Mouse (Mus musculus) hindbrain, embryonic 12.5 days (tissue): ENCODE results near the gene Crb2. TPM values are rescaled to one million over a fixed set of nuclear protein-coding genes. Genes with fewer than 3 reads are reported as not detected.

Experiments
- ATAC-seq: fragments of 200-750 bp; cut with Nextera tagmentation; 2 replicates; pipeline ENCODE4 v1.8.0; 2017; ENCODE audit warnings: moderate TSS enrichment; ENCODE audit not compliant: low FRiP score
- H3K27ac ChIP-seq: fragments of 300-500 bp; sonication (generic); 2 replicates; pipeline ENCODE4 v1.5.1; 2016; ENCODE audit warnings: mild to moderate bottlenecking
- H3K27me3 ChIP-seq: fragments of 300-500 bp; sonication (generic); 2 replicates; pipeline ENCODE4 v1.6.1; 2016; ENCODE audit warnings: mild to moderate bottlenecking
- H3K36me3 ChIP-seq: fragments of 300-500 bp; sonication (generic); 2 replicates; pipeline ENCODE4 v1.6.1; 2016; ENCODE audit warnings: mild to moderate bottlenecking
- H3K4me1 ChIP-seq: fragments of 300-500 bp; sonication (generic); 2 replicates; pipeline ENCODE4 v1.6.1; 2016
- H3K4me2 ChIP-seq: fragments of 300-500 bp; sonication (generic); replicated peaks from 2 replicates; pipeline ENCODE4 v1.6.1; 2016; ENCODE audit warnings: mild to moderate bottlenecking
- H3K4me3 ChIP-seq: fragments of 300-500 bp; sonication (generic); 2 replicates; pipeline ENCODE4 v1.5.1; 2016; ENCODE audit warnings: mild to moderate bottlenecking
- H3K9ac ChIP-seq: fragments of 300-500 bp; sonication (generic); 2 replicates; pipeline ENCODE4 v1.6.1; 2016; ENCODE audit warnings: mild to moderate bottlenecking, moderate library complexity
- H3K9me3 ChIP-seq: fragments of 300-500 bp; sonication (generic); replicated peaks from 2 replicates; pipeline ENCODE4 v1.6.1; 2016; ENCODE audit warnings: mild to moderate bottlenecking
- WGBS: fragments of 180-500 bp; shearing (Covaris S2); methylation state at CpG from one replicate; pipeline ENCODE4 v1.1.7; 2016; 5-methylcytosine and 5-hydroxymethylcytosine counted together
- polyA plus RNA-seq: library from polyadenylated mRNA; unstranded; fragments of >200 nt; fragmentation: Nextera tagmentation; extraction: Ambion mirVana; gene quantifications from 2 replicates; pipeline ENCODE4 v1.2.1, GENCODE M21; 2016

Gene Crb2
- 12.3 and 14.7 TPM in 2 replicates for polyA plus RNA-seq

DNA sequence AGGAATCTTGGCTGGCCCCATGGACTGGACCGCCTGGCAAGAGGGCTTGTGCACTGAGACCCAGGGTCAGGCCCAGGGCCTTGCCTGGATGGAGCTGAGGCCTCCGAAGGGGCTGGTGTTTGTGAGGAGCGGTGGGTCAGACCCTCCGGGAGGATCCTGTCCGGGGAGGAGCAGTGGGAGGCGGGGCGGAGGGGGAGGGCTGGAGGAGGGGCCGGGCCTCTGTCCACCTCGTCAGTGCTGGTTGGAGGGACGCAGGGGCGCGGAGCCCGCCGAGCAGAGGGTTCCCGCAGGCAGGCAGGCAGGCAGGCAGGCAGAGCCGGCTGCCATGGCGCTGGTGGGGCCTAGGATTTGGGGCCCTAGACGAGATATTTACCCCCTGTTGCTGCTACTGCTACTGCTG, at the start of gene Crb2:
TSS of gene Crb2 (plus strand) at position 234 of the 400 bp plus-strand sequence.
- Histone ChIP-seq H3K36me3 (no peaks in the 10 kb centered on the region), H3K4me1 (peaks cover 63% of the 10 kb centered on the region), H3K4me2 (peak within 1 kb of the TSS; percentile 58), H3K9ac (peak within 1 kb of the TSS; percentile 70), H3K9me3 (no peaks in the 10 kb centered on the region), H3K27me3 (peaks cover 12% of the 10 kb centered on the region), H3K4me3 (peak within 1 kb of the TSS; percentile 44), H3K27ac (peak within 1 kb of the TSS; percentile 77)
- 2% methylated on average over 16 of the region's 18 CpGs for WGBS
- peak; percentile 9; the same call in 1 of the 2 replicates for ATAC-seq

DNA sequence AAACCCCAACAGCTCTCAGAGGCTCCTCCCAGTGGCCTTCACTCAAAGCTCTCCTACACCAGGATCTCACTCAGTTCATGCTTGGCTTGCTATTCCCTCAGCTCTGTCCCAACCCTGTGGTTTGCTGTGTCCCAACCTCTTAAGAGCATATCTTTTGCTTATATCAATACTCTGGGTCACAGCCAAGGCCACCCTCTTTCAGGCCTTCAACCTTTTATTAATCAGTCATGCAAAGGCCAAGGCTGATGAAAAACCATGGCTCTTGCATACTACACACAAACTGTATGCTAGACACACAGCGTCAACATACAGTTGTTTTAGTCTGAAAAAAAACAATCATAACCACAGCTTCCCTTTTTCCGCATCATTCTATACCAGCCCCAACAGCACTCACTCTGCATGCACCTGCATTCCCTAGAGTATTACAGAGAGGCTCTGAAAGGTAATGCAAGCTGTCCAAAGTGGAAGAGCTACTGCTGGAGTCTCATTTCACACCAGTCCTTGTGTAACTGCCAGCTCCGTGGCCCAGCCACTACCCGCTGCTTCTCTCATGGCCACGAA, 44.7 kb upstream of the Crb2 start:
- Histone ChIP-seq H3K9ac (no peak overlapping the region), H3K27ac (no peak overlapping the region), H3K27me3 (no peaks in the 10 kb centered on the region), H3K36me3 (no peaks in the 10 kb centered on the region), H3K4me3 (no peak overlapping the region), H3K4me1 (peaks cover 9% of the 10 kb centered on the region), H3K4me2 (no peak overlapping the region), H3K9me3 (no peaks in the 10 kb centered on the region)
- WGBS = 87% methylated on average over 5 of the region's 5 CpGs
- ATAC-seq = no peak

GRCm38 (mm10) chr2:37734979-37735806, 40.9 kb upstream of the Crb2 start:
- 0 out of 2 replicates have a peak overlapping the region, but pooled peaks have one; percentile 1 for H3K27ac ChIP-seq
- WGBS = 12% methylated on average over 17 of the region's 17 CpGs
- peak; percentile 73; the same call in 1 of the 2 replicates for ATAC-seq
- peaks cover 9% of the 10 kb centered on the region for H3K4me1 ChIP-seq
- 0 out of 2 replicates have a peak overlapping the region, but pooled peaks have one; percentile 10 for H3K4me3 ChIP-seq
- H3K9me3 ChIP-seq = no peaks in the 10 kb centered on the region
- H3K27me3 ChIP-seq = no peaks in the 10 kb centered on the region
- H3K9ac ChIP-seq = peak overlapping the region; percentile 42; the same call in 1 of the 2 replicates
- H3K4me2 ChIP-seq = peak overlapping the region; percentile 37
- H3K36me3 ChIP-seq = no peaks in the 10 kb centered on the region

DNA sequence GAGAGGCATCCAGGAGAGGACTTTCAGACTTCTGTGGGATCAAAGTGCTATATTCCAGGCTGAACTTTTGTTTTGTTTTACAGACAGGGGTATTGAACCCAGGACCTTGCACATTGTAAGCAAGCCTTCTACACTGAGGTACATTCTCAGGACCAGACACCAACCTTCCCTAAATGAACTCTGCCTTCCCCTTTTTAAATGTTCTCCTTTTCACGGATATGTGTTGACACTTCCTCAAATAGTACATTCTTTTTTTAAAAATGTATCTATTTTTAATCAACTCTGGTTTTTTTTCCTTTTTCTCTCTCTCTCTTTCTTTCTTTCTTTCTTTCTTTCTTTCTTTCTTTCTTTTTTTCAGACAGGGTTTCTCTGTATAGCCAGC, 40.3 kb upstream of the Crb2 start:
- no peaks in the 10 kb centered on the region for H3K27me3 ChIP-seq
- H3K27ac ChIP-seq = no peak overlapping the region
- no peak for ATAC-seq
- peaks cover 9% of the 10 kb centered on the region for H3K4me1 ChIP-seq
- 74% methylated on average over 1 of the region's 1 CpGs for WGBS
- no peaks in the 10 kb centered on the region for H3K9me3 ChIP-seq
- peak overlapping the region; percentile 37 for H3K4me2 ChIP-seq
- 0 out of 2 replicates have a peak overlapping the region, but pooled peaks have one; percentile 10 for H3K4me3 ChIP-seq
- no peaks in the 10 kb centered on the region for H3K36me3 ChIP-seq
- peak overlapping the region; percentile 42; the same call in 1 of the 2 replicates for H3K9ac ChIP-seq

GRCm38 (mm10) chr2:37741806-37742554, 34.1 kb upstream of the Crb2 start:
- no peaks in the 10 kb centered on the region for H3K9me3 ChIP-seq
- no peaks in the 10 kb centered on the region for H3K36me3 ChIP-seq
- no peak overlapping the region for H3K9ac ChIP-seq
- peaks cover 4% of the 10 kb centered on the region; the same call in 1 of the 2 replicates for H3K4me1 ChIP-seq
- 69% methylated on average over 20 of the region's 20 CpGs for WGBS
- 0 out of 2 replicates have a peak overlapping the region, but pooled peaks have one; percentile 25 for H3K27ac ChIP-seq
- no peak for ATAC-seq
- no peak overlapping the region for H3K4me3 ChIP-seq
- no peak overlapping the region for H3K4me2 ChIP-seq
- H3K27me3 ChIP-seq = no peaks in the 10 kb centered on the region

GRCm38 (mm10) chr2:37744773-37745395, 31.2 kb upstream of the Crb2 start:
- H3K4me1 ChIP-seq = peaks cover 13% of the 10 kb centered on the region
- no peaks in the 10 kb centered on the region for H3K27me3 ChIP-seq
- H3K9me3 ChIP-seq = no peaks in the 10 kb centered on the region
- H3K4me2 ChIP-seq = no peak overlapping the region
- ATAC-seq = no peak
- no peak overlapping the region for H3K4me3 ChIP-seq
- no peak overlapping the region for H3K27ac ChIP-seq
- no peak overlapping the region for H3K9ac ChIP-seq
- H3K36me3 ChIP-seq = no peaks in the 10 kb centered on the region
- 83% methylated on average over 10 of the region's 10 CpGs for WGBS

GRCm38 (mm10) chr2:37746293-37747049, 29.6 kb upstream of the Crb2 start:
- no peak overlapping the region for H3K4me3 ChIP-seq
- no peak overlapping the region for H3K27ac ChIP-seq
- 92% methylated on average over 5 of the region's 5 CpGs for WGBS
- no peak for ATAC-seq
- no peaks in the 10 kb centered on the region for H3K36me3 ChIP-seq
- no peak overlapping the region for H3K4me2 ChIP-seq
- no peaks in the 10 kb centered on the region for H3K9me3 ChIP-seq
- no peaks in the 10 kb centered on the region for H3K27me3 ChIP-seq
- H3K9ac ChIP-seq = no peak overlapping the region
- H3K4me1 ChIP-seq = peaks cover 11% of the 10 kb centered on the region

GRCm38 (mm10) chr2:37747909-37748308, 28.1 kb upstream of the Crb2 start:
- H3K27me3 ChIP-seq = no peaks in the 10 kb centered on the region
- peaks cover 9% of the 10 kb centered on the region for H3K4me1 ChIP-seq
- H3K9ac ChIP-seq = no peak overlapping the region
- ATAC-seq = no peak
- H3K36me3 ChIP-seq = no peaks in the 10 kb centered on the region
- H3K4me2 ChIP-seq = no peak overlapping the region
- H3K4me3 ChIP-seq = no peak overlapping the region
- no peaks in the 10 kb centered on the region for H3K9me3 ChIP-seq
- H3K27ac ChIP-seq = no peak overlapping the region
- 49% methylated on average over 2 of the region's 2 CpGs for WGBS

- H3K4me2 ChIP-seq = no peak overlapping the region
- peaks cover 9% of the 10 kb centered on the region for H3K4me1 ChIP-seq
- no peak for ATAC-seq
- H3K9me3 ChIP-seq = no peaks in the 10 kb centered on the region
- no peaks in the 10 kb centered on the region for H3K36me3 ChIP-seq
- H3K9ac ChIP-seq = no peak overlapping the region
- 48% methylated on average over 10 of the region's 10 CpGs for WGBS
- H3K27me3 ChIP-seq = no peaks in the 10 kb centered on the region
- H3K4me3 ChIP-seq = no peak overlapping the region
- H3K27ac ChIP-seq = 0 out of 2 replicates have a peak overlapping the region, but pooled peaks have one; percentile 1
These were observed 27.5 kb upstream of the Crb2 start for GRCm38 (mm10) chr2:37748442-37749066.

- Histone ChIP-seq H3K4me1 (peaks cover 9% of the 10 kb centered on the region), H3K27me3 (no peaks in the 10 kb centered on the region), H3K9me3 (no peaks in the 10 kb centered on the region), H3K9ac (no peak overlapping the region), H3K27ac (no peak overlapping the region), H3K36me3 (no peaks in the 10 kb centered on the region), H3K4me2 (no peak overlapping the region), H3K4me3 (no peak overlapping the region)
- 70% methylated on average over 6 of the region's 6 CpGs for WGBS
- ATAC-seq = no peak
These were observed 26.7 kb upstream of the Crb2 start for GRCm38 (mm10) chr2:37749323-37749722.

GRCm38 (mm10) chr2:37751114-37751513, 24.9 kb upstream of the Crb2 start:
- Histone ChIP-seq H3K4me3 (no peak overlapping the region), H3K27me3 (no peaks in the 10 kb centered on the region), H3K9ac (no peak overlapping the region), H3K9me3 (no peaks in the 10 kb centered on the region), H3K4me1 (peaks cover 17% of the 10 kb centered on the region), H3K36me3 (no peaks in the 10 kb centered on the region), H3K4me2 (no peak overlapping the region), H3K27ac (no peak overlapping the region)
- 83% methylated on average over 1 of the region's 1 CpGs for WGBS
- no peak for ATAC-seq
